Mouse (Mus musculus): ENCODE results near the gene Kiss1r. TPM values are rescaled to one million over a fixed set of nuclear protein-coding genes. Genes with fewer than 3 reads are reported as not detected.
A peak's percentile ranks its signal among the peaks of the same experiment; 100 is the strongest.

The Kiss1r gene
- polyA plus RNA-seq, 1 experiment from 2014 or later, result 0.26 TPM

GRCm38 (mm10) chr10:79917532-79918100 is 845 bp downstream of the Kiss1r start:
- H3K4me1 ChIP-seq (replicated peaks; ENCODE audit: control insufficient read depth, insufficient read depth, low read length), result peaks cover 26% of the 10 kb centered on the region
- peaks cover 53% of the 10 kb centered on the region for H3K27me3 ChIP-seq (ENCODE audit: control insufficient read depth, insufficient read depth, low read length)
- peak overlapping the region; percentile 92; the same call in 1 of the 2 replicates for H3K4me2 ChIP-seq (replicated peaks; ENCODE audit: low read depth, low read length)
- DNase-seq (ENCODE audit: low spot score) (no peak), ATAC-seq (ENCODE audit: low FRiP score) (no peak)
- no peaks in the 10 kb centered on the region for H3K9me3 ChIP-seq (ENCODE audit: control insufficient read depth, low read length)
- H3K4me3 ChIP-seq (ENCODE audit: low read depth, low read length), result peak overlapping the region; percentile 82; the same call in 1 of the 2 replicates
- no peak overlapping the region; the same call in 1 of the 2 replicates for H3K9ac ChIP-seq (ENCODE audit: low read depth, low read length)
- no peak overlapping the region for H3K27ac ChIP-seq (ENCODE audit: low read depth, low read length)
- no peaks in the 10 kb centered on the region for H3K36me3 ChIP-seq (ENCODE audit: control insufficient read depth, insufficient read depth, low read length)
- WGBS, result 61% methylated on average over 5 of the region's 5 CpGs

- Histone ChIP-seq H3K4me1 (replicated peaks; ENCODE audit: control insufficient read depth, insufficient read depth, low read length) (peaks cover 26% of the 10 kb centered on the region), H3K9me3 (ENCODE audit: control insufficient read depth, low read length) (no peaks in the 10 kb centered on the region), H3K27ac (ENCODE audit: low read depth, low read length) (no peak overlapping the region), H3K9ac (ENCODE audit: low read depth, low read length) (no peak overlapping the region), H3K4me3 (ENCODE audit: low read depth, low read length) (0 out of 2 replicates have a peak overlapping the region, but pooled peaks have one; percentile 6), H3K27me3 (ENCODE audit: control insufficient read depth, insufficient read depth, low read length) (peaks cover 61% of the 10 kb centered on the region), H3K36me3 (ENCODE audit: control insufficient read depth, insufficient read depth, low read length) (no peaks in the 10 kb centered on the region), H3K4me2 (replicated peaks; ENCODE audit: low read depth, low read length) (0 out of 2 replicates have a peak overlapping the region, but pooled peaks have one; percentile 7)
- ATAC-seq (ENCODE audit: low FRiP score) (no peak), DNase-seq (ENCODE audit: low spot score) (peak; percentile 31)
- WGBS, result 4% methylated on average over 35 of the region's 35 CpGs
These were observed 1.7 kb downstream of the Kiss1r start for GRCm38 (mm10) chr10:79918231-79919078.

GRCm38 (mm10) chr10:79919251-79919849 is 2.6 kb downstream of the Kiss1r start:
- H3K9ac ChIP-seq (ENCODE audit: low read depth, low read length), result no peak overlapping the region
- 5% methylated on average over 21 of the region's 21 CpGs for WGBS
- H3K4me1 ChIP-seq (replicated peaks; ENCODE audit: control insufficient read depth, insufficient read depth, low read length), result peaks cover 26% of the 10 kb centered on the region
- peaks cover 67% of the 10 kb centered on the region for H3K27me3 ChIP-seq (ENCODE audit: control insufficient read depth, insufficient read depth, low read length)
- no peaks in the 10 kb centered on the region for H3K9me3 ChIP-seq (ENCODE audit: control insufficient read depth, low read length)
- H3K36me3 ChIP-seq (ENCODE audit: control insufficient read depth, insufficient read depth, low read length), result no peaks in the 10 kb centered on the region
- no peak overlapping the region for H3K4me3 ChIP-seq (ENCODE audit: low read depth, low read length)
- no peak overlapping the region for H3K27ac ChIP-seq (ENCODE audit: low read depth, low read length)
- no peak for ATAC-seq (ENCODE audit: low FRiP score)
- H3K4me2 ChIP-seq (replicated peaks; ENCODE audit: low read depth, low read length), result no peak overlapping the region
- no peak for DNase-seq (ENCODE audit: low spot score)

- 16% methylated on average over 26 of the region's 26 CpGs for WGBS
- Histone ChIP-seq H3K36me3 (ENCODE audit: control insufficient read depth, insufficient read depth, low read length) (no peaks in the 10 kb centered on the region), H3K4me3 (ENCODE audit: low read depth, low read length) (no peak overlapping the region), H3K27ac (ENCODE audit: low read depth, low read length) (no peak overlapping the region), H3K27me3 (ENCODE audit: control insufficient read depth, insufficient read depth, low read length) (peaks cover 67% of the 10 kb centered on the region), H3K4me1 (replicated peaks; ENCODE audit: control insufficient read depth, insufficient read depth, low read length) (peaks cover 22% of the 10 kb centered on the region), H3K9ac (ENCODE audit: low read depth, low read length) (no peak overlapping the region), H3K4me2 (replicated peaks; ENCODE audit: low read depth, low read length) (0 out of 2 replicates have a peak overlapping the region, but pooled peaks have one; percentile 29), H3K9me3 (ENCODE audit: control insufficient read depth, low read length) (no peaks in the 10 kb centered on the region)
- ATAC-seq (ENCODE audit: low FRiP score), result peak; percentile 16; the same call in 1 of the 2 replicates
- peak; percentile 33 for DNase-seq (ENCODE audit: low spot score)
These were observed 3.5 kb downstream of the Kiss1r start for GRCm38 (mm10) chr10:79920056-79920890.

GRCm38 (mm10) chr10:79920958-79921535 is 4.3 kb downstream of the Kiss1r start, which contains the start of gene R3hdm4:
R3hdm4 (minus strand) TSS chr10:79921208.
- WGBS, result 4% methylated on average over 40 of the region's 41 CpGs
- DNase-seq (ENCODE audit: low spot score) (no peak), ATAC-seq (ENCODE audit: low FRiP score) (no peak)
- Histone ChIP-seq H3K27me3 (ENCODE audit: control insufficient read depth, insufficient read depth, low read length) (peaks cover 69% of the 10 kb centered on the region), H3K36me3 (ENCODE audit: control insufficient read depth, insufficient read depth, low read length) (no peaks in the 10 kb centered on the region), H3K27ac (ENCODE audit: low read depth, low read length) (no peak within 1 kb of the TSS), H3K4me3 (ENCODE audit: low read depth, low read length) (peak within 1 kb of the TSS; percentile 20), H3K9me3 (ENCODE audit: control insufficient read depth, low read length) (no peaks in the 10 kb centered on the region), H3K4me1 (replicated peaks; ENCODE audit: control insufficient read depth, insufficient read depth, low read length) (peaks cover 21% of the 10 kb centered on the region), H3K4me2 (replicated peaks; ENCODE audit: low read depth, low read length) (peak within 1 kb of the TSS; percentile 29), H3K9ac (ENCODE audit: low read depth, low read length) (no peak within 1 kb of the TSS)

- H3K27me3 ChIP-seq (ENCODE audit: control insufficient read depth, insufficient read depth, low read length), result peaks cover 70% of the 10 kb centered on the region
- H3K36me3 ChIP-seq (ENCODE audit: control insufficient read depth, insufficient read depth, low read length), result no peaks in the 10 kb centered on the region
- peak overlapping the region; percentile 20 for H3K4me3 ChIP-seq (ENCODE audit: low read depth, low read length)
- no peaks in the 10 kb centered on the region for H3K9me3 ChIP-seq (ENCODE audit: control insufficient read depth, low read length)
- H3K4me1 ChIP-seq (replicated peaks; ENCODE audit: control insufficient read depth, insufficient read depth, low read length), result peaks cover 24% of the 10 kb centered on the region
- H3K9ac ChIP-seq (ENCODE audit: low read depth, low read length), result no peak overlapping the region
- 2% methylated on average over 34 of the region's 34 CpGs for WGBS
- H3K27ac ChIP-seq (ENCODE audit: low read depth, low read length), result no peak overlapping the region
- peak; percentile 50 for DNase-seq (ENCODE audit: low spot score)
- no peak for ATAC-seq (ENCODE audit: low FRiP score)
- H3K4me2 ChIP-seq (replicated peaks; ENCODE audit: low read depth, low read length), result peak overlapping the region; percentile 29
These were observed 4.8 kb downstream of the Kiss1r start for GRCm38 (mm10) chr10:79921572-79921971.

GRCm38 (mm10) chr10:79924998-79925784 is 8.4 kb downstream of the Kiss1r start:
- H3K4me1 ChIP-seq (replicated peaks; ENCODE audit: control insufficient read depth, insufficient read depth, low read length), result peaks cover 22% of the 10 kb centered on the region
- H3K4me3 ChIP-seq (ENCODE audit: low read depth, low read length), result no peak overlapping the region
- DNase-seq (ENCODE audit: low spot score) (peak; percentile 93), ATAC-seq (ENCODE audit: low FRiP score) (no peak)
- H3K27ac ChIP-seq (ENCODE audit: low read depth, low read length), result no peak overlapping the region
- peaks cover 41% of the 10 kb centered on the region for H3K27me3 ChIP-seq (ENCODE audit: control insufficient read depth, insufficient read depth, low read length)
- H3K9me3 ChIP-seq (ENCODE audit: control insufficient read depth, low read length), result no peaks in the 10 kb centered on the region
- no peak overlapping the region for H3K4me2 ChIP-seq (replicated peaks; ENCODE audit: low read depth, low read length)
- no peak overlapping the region for H3K9ac ChIP-seq (ENCODE audit: low read depth, low read length)
- 13% methylated on average over 29 of the region's 29 CpGs for WGBS
- H3K36me3 ChIP-seq (ENCODE audit: control insufficient read depth, insufficient read depth, low read length), result no peaks in the 10 kb centered on the region
